Mouse (Mus musculus): ENCODE results near the gene Ankle2.

The Ankle2 gene

DNA sequence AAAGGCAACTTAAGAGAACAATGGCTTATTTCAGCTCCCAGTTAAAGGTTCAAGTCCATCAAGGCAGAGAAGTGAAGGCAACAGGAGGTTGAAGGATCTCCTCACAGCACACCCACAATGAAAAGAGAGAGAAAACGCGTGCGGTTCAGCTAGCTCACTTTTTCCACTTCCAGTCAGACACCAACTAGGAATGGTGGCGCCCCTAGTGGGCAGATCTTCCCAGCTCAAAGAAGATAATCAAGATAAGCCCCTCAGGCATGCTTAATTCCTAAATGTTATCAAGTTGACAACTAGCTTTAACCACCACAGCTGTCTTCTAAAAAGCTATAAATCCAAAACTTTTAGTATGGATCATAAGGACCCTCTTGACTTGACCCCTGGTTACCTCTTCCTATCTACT lies 53.7 kb downstream of the Ankle2 start:
- no peak for DNase-seq (ENCODE audit: low spot score in 2 of 2)

DNA sequence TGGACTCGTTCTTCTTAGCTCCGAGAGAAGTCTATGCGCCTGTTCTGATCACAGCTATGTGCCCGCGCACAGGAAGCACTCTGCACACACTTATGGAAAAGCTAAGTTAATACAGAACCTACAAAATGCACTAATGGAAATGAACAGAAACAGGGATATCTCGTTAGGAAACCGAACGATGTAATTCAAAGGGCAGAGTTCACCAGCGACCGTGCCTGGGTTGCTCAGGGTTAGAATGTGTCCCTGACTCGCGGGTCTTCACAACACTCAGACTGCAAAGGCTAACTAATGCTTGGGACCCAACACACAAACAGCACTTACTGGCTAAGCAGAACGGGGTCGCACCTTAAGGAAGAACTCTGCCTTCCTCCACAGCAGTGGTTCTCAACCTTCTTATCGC lies 54.4 kb downstream of the Ankle2 start:
- DNase-seq (ENCODE audit: low spot score in 2 of 2), result no peak

DNA sequence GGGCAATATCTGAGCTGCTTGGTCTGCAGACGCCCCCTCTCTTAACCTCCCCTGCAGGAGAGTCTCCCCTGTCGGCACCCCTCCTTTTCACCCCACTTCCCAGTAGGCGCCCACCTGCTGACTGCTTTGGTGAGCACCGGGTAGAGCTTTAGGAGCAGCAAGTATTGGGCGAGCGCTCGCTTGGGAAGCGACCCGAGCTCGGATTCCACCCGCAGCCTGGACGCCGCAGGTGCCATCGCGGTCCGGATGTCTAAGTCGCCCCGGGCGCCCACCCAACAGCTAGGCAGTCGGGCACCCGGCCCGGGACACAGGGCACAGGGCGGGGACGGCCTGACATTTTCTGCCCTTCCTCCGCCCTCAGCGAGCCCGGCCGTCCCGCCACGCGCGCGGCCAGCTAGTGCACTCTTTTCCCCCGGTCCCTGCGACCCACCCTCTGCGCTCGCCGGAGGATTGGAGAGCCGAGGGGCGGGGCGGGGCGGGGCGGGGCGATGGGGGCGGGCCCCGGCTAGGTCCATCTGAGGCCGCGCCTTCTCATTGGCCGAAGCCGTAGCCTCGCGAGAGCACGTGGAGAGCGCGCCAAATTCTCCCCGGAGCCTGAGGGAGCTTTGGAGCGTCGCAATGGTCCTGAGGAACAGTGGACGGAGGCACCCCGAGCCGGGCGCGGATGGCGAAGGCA lies 55.1 kb downstream of the Ankle2 start, which contains the start of the genes Pxmp2 and Pole:
Gene Pxmp2 (minus strand): TSS at position 417 of the 676 bp plus-strand sequence.
Gene Pole (plus strand): TSS at position 537 of the 676 bp plus-strand sequence.
- DNase-seq (ENCODE audit: low spot score in 2 of 2), result peak; percentile 72 to 76

DNA sequence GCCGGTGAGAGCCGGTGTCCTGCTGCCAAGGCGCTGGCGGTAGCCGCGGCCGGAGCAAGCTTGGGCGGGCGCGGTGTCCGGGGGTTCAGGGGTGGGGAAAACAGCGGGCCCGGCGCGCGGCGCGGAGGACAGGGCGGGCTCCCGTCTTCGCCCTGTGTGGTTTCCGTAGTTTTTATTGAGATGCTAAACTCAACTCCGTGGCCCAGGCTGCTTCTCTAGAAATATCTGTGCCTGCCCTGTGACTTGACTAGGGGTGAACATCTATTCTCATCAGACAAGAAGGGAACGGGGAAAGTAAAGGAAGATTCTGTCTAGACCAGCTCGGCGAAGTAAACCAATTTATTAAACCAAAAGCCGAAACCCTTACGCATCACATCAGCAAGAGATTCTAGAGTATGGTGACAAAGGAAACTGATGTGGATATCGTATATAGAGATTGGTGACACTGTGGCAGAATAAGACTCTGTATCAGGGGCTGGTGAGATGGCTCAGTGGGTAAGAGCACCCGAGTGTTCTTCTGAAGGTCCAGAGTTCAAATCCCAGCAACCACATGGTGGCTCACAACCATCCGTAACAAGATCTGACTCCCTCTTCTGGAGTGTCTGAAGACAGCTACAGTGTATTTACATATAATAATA lies 55.8 kb downstream of the Ankle2 start:
- DNase-seq (ENCODE audit: low spot score in 2 of 2), result no peak

DNA sequence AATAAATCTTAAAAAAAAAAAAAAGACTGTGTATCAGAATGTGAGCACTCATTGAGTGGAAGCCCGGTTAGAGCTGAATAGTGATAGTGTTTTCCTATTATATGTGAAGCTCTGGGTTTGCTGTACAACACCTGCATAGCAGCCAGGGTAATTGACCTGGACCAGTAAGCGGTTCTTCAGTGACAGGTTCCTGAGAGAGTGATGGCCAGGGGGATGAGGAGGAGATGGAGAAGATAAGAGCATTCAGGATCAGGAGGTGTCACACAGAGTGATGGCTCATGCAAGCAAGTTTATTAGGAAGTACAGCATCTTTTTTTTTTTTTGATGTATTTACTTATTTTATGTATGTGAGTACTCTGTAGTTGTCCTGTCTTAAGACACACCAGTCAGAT lies 56.3 kb downstream of the Ankle2 start:
- DNase-seq (ENCODE audit: low spot score in 2 of 2), result no peak

DNA sequence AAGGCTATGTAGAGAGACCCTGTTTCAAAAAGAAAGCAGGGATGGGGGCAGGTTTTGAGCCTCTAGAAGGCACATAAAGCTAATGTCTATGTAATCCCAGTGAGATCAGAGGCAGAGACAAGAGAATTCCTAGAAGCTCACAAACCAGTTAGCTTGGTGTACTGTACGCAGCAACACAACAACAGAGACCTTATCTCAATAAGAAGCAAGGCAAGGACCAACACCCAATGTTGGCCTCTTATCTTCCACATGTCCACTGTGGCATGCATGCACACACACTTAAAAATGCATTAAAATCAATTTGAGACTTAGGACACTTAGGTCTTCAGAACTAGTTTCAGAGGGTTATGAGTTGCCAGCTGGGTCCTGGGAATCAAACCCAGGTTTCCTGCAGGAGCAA lies 60.8 kb downstream of the Ankle2 start:
- DNase-seq (ENCODE audit: low spot score in 2 of 2), result no peak

DNA sequence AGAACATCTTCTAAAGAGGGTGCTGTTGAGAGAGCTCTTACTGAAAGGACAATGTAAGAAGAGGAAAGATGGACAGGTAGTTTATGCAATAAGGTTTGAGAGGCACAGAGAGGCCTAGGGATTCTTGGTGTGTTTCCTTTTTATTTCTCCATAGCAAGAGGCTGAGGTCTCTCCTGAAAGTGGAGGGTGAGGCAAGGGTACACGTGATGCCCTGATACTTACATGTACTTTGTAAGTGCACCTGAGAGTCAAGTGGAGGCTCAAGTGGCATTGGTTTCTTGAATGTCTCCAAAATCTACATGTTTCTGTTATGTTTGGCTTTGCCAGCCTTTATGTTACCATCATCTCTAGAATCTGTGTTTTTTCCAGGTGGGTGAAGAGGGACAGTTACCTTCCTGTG lies 65.8 kb downstream of the Ankle2 start:
- no peak for DNase-seq (ENCODE audit: low spot score in 2 of 2)

DNA sequence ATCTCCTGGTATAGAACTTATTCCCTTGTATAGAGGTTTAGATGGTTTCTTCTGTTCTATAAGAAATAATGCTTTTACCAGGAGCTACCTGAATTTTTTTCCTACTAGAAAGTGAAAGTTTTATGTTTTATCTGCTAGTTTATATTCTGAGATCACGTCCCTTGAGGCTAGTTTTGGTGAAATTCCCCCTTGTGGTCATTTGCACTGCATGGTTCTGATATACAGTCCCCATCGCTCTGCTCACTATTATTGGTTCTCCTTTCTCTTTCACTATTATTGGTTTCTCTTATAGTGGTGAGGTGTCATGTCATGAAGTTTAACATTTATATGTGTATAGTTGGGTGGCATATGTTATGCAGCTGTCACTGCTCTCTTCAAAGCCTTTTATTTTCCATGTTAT lies 69.8 kb downstream of the Ankle2 start:
- DNase-seq (ENCODE audit: low spot score in 2 of 2), result no peak
